Mouse (Mus musculus) urinary bladder, postnatal 14 days (tissue): ENCODE measurements around the gene Car9.

Experiments
- DNase-seq: peaks from one replicate; pipeline ENCODE4 v3.0.0; 2021; ENCODE audit warnings: low spot score

Gene Car9

DNA sequence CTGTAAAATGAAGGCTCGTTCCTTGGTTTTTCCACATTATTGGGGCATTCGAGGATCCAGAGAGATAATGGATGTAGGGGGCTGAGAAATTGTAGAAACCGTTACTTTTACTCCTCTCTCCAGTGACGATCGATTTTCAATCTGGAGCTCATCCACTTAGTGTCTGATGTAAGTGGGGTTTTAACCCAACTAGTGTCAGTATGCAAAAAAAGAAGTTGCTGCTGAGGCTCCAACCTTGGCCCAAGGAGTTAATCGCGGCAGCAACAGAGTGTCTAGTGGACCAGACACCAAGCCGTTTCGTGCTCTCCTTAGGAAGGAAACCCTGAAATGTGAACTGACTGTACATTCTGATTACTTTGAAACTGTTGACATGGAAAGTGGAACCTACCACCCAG, 12.9 kb upstream of the Car9 start:
- no peak for DNase-seq

DNA sequence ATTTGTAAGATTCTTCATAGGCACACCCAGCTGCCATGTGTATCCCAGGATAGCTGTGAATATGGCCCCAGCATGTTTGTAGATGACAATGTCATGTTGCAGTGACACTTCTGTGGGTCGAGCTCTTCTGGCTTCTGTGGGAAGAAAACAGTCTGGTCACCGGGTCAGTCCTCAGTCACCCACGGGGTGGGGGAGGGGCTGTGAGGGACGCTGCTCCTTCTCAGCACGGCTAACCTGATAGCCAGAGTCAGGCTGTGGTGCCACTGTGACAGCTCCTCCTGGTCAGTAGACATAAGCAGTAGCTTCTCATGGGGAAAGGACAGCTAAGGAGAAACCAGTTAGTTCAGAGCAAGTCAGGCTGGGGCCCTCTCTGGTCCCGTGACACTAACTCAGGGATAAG, 10.2 kb upstream of the Car9 start:
- no peak for DNase-seq

DNA sequence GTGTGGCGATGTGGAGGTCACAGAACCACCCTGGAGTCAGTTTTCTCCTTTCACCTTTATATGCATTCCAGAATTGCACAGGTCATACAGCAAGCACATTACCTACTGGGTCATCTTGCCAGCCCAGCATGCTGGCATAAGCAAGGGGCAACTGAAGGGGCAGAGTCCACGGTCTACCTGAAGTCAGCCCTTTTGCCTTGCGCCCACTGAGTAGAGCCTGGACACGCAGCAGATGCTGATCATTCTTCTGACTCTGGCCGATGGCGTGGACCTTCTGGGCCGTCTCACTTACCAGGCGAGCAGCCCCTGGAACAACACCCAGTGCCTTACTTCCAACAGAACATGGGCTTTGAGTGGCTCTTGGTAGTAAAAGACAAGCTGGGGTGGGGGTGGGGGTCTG, 9.4 kb upstream of the Car9 start:
- no peak for DNase-seq

DNA sequence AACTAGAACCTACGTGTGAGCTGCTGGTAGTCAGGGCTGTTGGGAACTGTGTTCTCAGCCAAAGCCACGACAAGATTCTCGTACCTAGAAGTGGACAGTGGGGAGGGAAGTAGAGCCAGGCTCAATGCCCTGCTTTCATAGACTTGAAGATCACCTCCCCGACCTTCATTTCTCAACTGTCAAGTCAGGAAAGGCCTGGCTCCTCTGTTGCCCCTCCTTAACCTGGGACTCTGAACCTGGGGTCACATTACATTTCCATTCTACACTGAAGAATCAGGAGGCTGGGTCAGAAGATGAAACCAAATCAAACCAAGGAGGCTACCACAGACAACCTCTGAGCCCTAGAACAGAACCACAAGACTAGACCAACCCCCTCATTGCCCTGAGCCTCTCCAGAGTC, 8.8 kb upstream of the Car9 start:
- no peak for DNase-seq

DNA sequence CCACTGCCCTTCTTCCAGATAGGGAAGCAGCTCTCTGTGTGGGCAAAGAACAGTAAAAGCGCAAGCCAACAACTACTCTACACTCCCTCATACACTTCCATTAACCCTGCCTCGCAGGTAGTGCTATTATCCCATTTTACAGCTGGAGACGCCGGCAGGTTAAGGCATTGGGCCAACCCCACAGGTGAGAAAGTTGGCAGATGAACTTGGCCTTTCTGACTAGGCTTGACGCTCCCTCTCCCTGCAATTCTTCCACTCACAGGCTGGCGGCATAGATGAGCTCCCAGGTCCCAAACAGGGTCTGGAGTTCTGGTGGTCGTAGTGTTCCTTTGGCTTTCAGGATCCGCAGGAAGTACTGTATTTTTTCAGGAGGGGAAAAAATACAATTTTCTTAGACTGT, 7.8 kb upstream of the Car9 start:
- no peak for DNase-seq

DNA sequence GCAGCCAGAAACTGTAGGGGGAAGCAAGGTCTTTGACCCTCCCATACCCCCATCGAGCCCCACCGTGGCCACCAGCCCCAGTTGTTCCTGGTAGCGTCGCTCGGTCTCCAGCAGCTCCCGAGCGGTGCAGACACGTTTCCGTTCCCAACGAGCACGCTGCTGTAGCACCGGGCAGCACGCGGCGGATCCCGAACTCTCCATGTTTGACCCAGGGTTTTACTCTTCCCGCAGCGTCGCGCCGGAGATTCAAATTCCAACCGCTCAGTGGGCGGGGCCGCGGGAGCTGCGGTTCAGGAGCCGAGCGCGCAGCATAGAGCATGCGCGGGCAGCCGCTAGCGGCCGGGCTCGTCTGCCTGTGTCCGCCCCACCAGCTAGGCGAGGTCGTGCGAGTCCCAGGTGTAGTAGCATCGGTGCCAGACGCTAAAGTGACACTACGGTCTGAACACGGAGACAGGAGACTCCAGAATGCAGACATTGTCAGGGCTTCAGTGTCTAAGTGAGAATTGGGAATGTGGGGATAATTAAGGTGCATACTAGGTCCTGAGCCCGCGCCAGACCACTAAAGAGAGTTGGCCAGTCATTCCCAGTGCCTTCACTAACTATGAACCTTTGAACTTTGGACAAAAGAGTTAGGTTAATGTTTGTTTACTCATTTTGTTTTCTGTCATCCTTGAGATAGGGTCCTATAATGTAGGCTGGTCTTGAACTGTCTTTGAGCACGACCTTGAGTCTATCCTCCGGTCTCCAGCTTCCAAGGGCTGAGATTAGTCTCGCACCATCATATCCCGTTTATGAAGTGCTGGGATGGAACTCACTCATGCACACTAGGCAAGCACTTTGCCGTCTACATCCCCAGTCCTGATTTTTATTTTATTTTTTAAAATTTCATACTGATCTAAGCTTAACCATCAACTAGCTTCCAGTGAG, 7.1 kb upstream of the Car9 start, which contains the start of gene Arhgef39:
Gene Arhgef39 (minus strand): TSS at position 289 of the 927 bp plus-strand sequence.
- peak; percentile 85 for DNase-seq

DNA sequence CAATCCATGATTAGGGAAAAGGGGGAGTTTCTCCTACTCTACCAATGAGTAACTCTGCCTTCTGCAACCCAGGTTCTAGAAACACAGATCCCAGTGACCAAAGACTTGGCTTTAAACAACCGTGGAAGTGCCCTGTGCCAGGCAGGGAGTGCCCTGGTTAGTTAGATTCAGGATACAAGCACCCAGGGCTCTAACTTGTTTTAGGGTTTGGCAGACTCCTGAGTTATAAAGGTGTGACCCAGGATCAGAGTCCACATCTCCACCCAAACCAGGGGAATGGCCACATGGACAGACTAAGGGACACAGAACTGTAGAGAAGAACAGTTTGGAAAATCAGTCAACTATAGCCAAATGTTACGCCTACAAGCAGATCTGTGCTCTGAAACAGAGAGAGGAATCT, 3.7 kb upstream of the Car9 start:
- no peak for DNase-seq

DNA sequence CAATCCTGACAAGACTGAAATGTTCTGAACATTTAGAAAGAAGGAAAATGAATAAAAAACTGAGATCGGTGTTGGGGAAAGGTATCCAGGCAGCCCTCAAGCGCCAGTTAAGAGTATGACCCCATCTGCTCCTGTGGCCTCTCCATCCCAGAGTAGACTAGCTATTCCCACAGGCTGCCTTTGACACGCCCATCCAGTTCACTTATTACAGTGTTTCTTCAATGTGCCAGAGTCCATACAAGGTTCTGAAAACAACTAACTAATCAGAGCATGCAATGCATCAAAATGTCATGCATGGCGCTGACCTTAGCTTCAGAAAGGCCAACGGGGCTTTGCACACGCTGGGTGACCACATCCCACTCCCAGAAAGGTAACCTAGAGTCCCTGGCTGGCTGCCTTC, 3.3 kb upstream of the Car9 start:
- DNase-seq: no peak

DNA sequence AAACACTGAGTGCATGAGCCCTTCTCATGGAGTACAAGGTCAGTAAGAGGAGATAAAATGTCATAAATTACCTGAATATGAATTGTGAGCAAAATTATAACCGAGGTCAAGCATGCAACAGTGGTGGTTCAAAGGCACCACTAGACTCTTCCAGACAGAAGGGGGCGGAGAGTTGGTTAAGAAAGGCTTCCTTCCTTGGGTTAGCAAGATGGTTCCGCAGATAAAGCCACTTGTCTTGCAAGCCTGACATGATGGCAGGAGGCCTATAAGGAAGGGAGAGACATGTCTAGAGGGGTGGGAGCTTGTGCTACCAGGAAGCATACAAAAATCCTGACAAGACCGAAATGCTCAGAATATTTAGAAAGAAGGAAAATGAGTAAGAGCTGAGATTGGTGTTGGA, 2.5 kb upstream of the Car9 start:
- DNase-seq: no peak

DNA sequence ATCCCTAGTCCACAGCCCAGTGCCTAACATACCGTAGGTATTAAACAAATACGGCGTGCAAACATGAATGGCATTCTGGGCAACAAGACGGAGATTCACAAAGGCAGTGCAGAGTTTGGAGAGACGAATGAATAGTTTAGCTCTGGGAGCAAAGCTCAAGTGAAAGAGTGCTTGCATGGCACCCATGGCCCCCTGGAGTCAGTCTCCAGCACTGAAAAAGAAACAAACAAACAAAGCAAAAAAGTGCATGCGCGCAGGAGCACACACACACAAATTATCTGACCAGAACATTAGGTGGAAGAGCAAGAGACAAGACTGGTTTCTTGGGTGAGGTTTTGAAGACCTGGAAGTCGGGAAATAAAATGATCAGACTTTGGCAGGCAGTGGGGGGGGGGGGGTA, 692 bp upstream of the Car9 start:
- DNase-seq: no peak

DNA sequence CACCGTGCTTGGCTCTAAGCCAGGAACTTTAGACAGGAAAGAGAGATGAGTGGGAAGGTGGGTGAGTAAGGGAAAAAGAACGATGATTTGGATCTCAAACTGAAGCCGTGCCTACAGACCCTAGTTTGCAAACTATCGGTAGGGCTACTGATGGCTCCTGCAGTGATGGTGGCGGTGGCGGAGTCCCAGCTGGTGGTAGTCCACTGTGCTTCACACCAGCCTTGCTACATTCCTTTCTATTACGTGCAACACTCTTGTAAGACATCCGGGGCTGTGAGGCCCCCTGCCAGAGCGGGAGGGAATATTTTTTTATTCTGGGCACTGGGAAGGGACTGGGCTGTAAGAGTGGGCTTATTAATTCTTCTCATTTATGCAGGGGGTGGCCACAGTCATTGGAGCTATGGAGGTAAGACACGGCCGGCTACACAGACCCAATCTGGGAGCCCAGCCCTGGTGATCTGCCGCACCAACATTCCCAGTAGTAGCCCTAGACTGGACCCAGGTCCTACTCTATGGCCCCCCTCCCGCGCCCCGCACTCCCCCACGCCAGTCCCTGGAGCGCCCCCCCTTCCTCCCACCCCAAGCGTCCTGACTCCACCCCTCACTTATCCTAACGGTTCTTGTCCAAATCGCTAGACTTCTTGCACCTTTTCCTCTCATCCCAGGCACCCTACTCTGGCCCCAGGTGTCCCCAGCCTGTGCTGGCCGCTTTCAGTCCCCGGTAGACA, 1.3 kb downstream of the Car9 start:
- no peak for DNase-seq

DNA sequence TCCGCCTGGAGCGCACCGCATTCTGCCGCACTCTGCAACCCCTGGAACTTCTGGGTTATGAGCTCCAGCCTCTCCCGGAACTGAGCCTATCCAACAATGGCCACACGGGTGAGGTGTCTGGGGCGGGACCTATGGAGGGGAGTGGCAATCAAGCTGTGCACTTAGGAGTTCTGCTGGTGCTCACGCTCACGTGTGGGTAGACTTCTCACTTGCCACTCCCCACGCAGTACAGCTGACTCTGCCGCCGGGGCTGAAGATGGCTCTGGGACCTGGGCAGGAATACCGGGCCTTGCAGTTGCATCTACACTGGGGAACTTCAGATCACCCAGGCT, 1.9 kb downstream of the Car9 start:
- peak; percentile 65 for DNase-seq

DNA sequence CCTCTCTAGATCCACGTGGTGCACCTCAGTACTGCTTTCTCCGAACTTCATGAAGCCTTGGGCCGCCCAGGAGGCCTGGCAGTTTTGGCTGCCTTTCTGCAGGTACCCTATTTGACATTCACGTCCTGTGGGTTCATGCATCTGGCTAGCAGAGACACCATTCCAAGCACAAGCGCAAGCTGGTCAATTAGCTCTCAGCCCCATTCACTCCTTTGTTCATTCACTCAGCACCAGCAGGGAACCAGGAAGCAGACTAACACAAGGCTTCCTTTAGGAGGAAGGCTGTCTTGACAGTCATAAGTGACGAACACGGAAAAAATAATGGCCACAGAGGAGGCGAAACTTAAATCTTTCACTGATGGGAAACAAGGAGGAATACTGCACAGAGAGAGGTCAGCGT, 2.3 kb downstream of the Car9 start:
- no peak for DNase-seq

DNA sequence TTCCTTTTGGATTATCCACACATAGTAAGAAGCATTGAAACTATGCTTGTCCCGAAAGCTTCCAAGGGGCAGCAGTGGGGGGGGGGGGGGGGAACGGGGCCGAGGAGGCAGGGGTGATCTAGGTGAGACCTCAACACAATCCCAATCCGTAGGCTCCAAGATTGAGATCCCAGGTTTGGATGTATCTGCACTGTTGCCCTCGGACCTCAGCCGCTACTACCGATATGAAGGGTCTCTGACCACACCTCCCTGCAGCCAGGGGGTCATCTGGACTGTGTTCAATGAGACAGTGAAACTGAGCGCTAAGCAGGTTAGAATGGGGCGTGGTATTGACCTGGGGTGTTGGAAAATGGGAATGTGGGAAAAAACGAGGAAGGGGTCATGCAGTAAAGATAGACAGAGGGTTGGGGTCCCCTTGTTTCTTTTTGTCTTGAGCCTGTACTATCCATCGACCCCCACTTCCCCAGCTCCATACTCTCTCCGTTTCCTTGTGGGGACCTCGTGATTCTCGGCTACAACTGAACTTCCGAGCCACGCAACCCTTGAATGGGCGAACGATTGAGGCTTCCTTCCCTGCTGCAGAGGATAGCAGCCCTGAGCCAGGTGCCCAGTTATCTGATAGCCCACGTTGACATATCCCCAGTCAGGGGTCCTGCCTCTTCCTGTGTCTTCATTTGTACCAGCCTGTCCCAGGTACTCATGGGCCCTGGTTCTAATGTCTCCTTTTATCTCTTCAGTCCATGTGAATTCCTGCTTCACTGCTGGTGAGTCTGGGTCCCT, 5.1 kb downstream of the Car9 start:
- DNase-seq: no peak

DNA sequence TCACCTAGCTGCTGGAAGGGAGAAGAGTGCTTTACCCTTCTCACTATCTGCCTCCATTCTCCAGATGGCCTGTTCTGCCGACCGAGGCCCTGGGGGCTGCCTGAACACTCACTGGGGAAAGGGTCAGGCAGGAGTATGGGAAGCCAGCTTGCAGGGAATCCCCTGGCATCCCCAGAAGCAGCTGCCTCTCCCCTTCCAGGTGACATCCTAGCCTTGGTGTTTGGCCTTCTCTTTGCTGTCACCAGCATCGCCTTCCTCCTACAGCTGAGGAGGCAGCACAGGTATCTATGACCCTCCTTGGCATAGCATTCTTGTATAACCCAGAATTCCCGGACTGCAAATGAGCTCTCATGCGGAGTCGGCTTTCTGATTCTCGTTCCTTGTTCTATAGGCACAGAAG, 5.9 kb downstream of the Car9 start:
- no peak for DNase-seq

DNA sequence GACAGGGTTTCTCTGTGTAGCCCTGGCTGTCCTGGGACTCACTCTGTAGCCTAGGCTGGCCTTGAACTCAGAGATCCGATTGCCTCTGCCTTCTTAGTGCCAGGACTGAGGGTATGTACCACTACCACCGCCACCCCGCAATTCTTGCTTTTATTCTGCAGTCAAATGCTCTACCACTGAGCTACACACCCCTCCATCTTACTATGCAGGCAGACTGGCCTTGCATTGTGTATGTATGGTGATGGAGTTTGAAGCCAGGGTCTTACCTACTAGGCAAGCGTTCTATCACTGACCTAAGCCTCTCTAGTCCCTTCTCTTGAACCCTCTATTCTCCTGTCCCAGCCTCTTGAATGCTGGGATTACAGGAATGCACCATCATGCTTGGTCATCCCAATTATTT, 6.5 kb downstream of the Car9 start:
- no peak for DNase-seq

DNA sequence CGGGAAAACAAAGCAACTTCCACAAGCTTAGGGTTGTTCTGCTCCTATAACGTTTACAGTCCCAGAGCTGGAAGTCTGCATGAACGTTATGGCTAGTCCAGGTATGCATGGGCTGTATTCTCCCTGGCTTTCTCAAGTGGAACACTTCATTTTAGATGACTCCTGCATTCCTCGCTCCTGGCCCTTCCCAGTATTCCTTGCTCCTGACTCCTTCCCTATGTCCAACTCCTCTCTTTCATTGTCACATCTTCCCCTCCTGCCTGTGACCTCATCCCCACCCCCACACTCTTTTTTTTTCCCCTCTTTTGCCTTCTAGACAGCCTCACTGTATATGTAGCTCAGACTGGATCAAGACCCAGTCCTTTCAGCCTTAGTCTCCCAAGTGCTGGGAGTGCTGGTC, 7.0 kb downstream of the Car9 start:
- no peak for DNase-seq

DNA sequence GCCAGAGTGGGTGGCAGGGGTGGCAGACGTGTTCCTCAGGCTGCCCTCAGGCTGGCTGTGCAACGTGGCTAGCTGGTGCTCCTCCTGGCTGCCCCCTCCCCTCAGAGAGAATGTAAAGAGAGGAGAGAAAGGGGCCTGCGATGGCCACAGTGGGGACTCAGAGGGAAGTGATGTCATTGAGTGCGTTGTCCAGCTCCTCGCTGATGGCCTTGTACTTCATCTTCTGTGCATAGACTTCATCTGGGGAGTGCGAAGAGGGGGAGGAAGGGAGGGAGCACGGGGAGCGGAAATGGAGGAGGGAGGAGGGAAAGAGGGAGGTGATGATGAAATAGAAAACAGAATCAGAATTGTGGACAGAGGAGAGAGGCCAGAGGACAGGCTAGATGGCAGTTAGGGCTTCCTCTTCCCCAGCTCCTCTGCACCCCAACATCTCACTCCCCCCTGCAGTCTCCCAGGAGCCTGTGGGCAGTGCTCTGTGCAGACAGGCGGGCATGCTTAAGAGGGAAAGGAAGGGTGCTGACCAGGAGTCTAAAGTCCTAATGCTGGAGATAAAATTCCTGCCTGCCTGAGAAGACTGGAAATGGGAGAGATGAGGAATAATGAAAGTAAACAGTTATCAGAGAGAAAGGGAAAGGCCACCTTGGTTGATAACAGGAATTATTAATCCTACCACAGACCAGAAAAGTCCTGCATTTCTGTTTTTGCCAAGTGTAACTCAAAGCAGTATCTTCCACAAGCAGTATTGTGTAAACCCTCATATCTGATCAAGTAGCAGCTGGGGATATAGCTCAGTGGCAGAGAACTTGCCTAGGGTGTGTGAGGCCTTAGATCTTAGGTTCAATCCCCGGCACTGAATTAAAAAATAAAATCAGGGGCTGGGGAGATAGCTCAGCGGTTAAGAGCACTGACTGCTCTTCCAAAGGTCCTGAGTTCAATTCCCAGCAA, 9.3 kb downstream of the Car9 start:
- DNase-seq: no peak

DNA sequence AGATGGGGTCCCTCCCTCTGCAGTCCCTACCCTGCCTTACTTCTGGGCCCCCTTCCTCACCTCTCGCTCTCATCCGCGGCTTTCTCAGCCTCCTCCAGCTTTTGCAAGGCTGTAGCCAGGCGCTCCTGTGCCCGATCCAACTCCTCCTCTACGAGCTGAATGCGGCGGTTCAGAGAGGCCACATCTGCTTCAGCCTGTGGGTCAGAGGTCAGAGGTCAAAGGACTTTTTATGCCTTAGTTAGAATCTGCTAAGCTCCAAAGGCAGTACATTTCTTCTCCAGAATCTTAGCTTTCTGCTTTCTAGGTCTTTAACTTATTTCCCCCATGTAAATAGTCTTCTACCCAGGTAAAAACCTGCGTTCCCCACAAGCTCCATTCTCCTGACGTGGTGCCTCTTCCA, 12.8 kb downstream of the Car9 start:
- DNase-seq: no peak

DNA sequence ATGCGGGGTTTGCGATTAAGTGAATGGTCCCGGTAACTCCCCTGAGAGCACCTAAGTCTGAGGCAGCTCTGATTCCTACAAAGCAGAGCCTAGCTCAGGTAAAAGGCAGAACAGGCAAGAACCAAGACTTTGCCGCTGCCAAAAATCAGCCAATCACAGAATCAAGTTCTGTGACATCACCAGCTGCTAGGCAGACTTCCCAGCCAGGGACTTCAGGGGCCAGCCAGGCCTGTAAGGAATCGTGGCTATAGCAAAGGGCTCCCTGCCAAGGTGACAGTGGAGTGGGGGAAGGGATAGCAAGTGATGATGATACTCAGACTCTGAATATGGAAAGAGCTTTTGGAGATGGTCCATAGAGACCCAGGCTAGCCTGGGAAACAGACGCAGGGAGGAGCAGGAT, 13.2 kb downstream of the Car9 start:
- peak; percentile 91 for DNase-seq

DNA sequence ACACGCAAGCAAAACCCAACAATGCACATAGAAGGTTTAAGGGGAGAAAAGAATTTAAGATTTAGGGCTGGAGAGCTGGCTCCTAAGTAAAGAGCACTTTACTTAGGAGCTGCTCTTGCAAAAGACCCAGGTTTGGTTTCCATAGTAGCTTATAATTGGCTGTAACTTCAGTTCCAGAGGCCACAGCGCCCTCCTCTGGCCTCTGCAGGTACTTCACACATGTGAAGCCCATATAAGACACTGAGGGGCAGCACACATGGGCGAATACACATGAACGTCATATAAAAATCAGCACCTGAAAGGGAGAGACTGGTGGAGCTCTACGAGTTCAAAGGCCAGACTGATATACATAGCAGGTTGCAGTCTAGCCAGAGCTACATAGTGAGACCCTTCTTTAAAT, 21.1 kb downstream of the Car9 start:
- no peak for DNase-seq

DNA sequence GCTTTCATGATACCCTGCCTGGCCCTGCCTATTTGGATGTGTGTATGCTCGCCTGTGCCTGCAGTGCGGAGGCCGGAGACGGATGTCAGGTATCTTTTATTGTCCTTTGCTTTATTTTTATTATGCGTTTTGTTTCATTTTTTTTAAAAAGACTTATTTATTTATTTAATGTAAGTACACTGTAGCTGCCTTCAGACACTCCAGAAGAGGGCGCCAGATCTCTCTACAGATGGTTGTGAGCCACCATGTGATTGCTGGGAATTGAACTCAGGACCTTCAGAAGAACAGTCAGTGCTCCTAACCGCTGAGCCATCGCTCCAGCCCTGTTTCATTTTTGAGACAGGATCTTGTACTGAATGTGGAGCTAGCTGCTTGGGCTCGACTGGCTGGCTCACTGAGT, 21.7 kb downstream of the Car9 start:
- no peak for DNase-seq
